Mouse (Mus musculus): Measurements from ENCODE around the gene Rnf220. TPM values are rescaled to one million over a fixed set of nuclear protein-coding genes. Genes with fewer than 3 reads are reported as not detected.
"Not testable (repeated sequence)": the region's sequence is repeated elsewhere in the genome, so short reads cannot be mapped to it uniquely, and the experiment has no call there.

The Rnf220 gene
- total RNA-seq, 2 experiments from 2014 or later, result 6.3 to 22.1 TPM

DNA sequence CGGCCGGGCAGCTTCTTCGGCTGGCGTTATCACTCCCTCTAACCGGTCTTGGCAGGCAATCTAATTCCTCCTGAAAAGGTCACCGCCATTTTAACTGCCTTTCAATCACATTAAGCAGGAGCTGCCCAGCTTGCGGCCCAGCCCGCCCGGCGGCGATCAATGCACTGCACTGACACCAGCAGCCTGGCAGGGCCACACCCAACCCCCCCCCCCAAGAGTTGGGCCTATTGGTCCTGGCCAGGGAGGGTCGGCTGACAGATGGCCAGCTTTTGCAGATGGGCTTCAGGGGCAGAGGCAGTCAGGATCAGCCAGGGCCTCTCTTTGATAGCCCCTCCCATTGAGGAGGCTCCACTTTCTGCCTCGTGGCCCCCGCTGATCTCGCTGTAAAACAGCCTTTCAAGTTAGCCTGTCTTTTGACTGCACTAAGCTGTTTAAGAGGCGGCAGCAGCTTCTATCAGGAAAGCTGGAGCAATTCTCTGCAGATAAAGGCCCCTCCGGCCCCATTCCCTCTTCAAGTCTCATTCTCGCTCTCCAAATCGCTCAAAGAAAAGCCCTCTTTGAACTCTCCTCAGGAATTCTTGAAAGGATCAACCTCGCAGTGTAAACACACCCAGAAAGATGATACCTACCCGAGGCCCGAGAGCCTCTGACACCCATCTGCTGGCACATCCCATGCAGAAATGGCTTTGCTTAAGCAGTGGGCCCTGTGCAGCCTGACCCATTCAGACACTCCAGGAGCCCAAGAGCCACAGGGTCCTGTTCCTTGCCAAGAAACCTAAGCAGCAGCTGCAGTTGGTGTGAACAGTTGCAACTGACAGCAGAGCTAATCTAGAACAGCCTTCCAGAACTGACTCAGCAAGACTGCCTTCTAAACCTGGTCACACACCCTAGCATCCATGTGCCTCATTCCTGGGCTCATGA, 213.3 kb downstream of the Rnf220 start:
- ATAC-seq (replicated peaks; ENCODE audit: low FRiP score, poor library complexity, severe bottlenecking), result no peak

DNA sequence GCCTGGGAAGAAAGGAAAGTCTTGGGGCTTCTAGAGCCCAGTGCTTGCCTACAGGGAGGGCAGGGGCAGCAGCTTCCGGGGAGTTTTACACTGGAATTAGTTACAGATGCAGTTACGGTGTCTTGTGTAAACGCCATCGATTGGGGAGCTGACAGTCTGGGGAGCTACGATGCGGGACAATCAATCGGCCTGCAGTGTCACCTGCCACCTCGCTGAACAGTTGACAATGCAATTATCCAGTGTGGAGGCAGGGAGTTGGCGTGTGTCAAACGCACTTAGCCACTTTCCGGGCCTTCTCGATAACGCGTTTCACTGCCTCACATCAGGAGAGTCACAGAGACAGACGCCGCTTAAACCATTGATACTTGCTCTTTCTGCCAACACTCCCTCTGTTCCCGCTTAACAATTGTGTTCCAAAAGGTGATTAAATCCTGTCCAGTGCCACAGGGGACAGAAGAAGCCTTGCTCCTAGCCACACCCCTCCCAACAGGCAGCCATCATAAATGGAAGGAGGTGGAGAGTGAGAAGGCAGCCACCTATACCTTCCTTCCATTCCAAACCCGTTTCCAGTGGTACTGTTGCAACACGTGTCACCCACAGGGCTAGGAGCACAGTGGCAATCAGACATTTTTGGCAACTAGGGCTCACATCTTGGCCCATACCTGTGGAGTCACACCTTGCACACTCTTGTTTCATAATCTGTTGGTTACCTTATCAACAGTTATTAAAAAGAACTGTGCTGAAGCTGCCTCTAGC, 215.6 kb downstream of the Rnf220 start:
- no peak for ATAC-seq (replicated peaks; ENCODE audit: low FRiP score, poor library complexity, severe bottlenecking)

DNA sequence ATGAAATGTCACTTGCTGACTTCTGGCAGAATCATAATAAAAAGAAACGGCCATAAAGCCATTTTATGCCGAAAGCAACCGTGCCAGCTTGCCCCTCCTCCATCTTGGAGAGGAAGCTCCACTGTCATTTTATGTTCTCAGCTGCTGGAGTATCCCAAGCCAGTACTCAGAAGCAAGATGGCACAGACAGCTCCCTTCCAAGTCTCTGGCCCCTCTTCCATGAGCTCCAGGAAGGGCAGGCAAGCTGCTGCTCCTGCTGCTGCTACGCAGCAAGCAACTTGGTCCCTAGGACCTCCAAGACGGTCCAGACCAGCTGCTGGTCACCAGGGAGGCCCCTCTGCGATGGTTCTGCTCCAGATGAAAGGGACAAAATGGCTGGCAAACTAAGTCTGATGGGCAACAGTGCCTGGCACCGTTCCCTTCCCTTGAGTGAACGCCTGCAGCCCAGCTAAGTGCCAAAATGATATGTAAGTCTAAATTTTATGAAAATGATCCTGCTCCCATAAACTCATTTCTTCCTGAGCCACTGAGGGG, 216.4 kb downstream of the Rnf220 start:
- no peak for ATAC-seq (replicated peaks; ENCODE audit: low FRiP score, poor library complexity, severe bottlenecking)

DNA sequence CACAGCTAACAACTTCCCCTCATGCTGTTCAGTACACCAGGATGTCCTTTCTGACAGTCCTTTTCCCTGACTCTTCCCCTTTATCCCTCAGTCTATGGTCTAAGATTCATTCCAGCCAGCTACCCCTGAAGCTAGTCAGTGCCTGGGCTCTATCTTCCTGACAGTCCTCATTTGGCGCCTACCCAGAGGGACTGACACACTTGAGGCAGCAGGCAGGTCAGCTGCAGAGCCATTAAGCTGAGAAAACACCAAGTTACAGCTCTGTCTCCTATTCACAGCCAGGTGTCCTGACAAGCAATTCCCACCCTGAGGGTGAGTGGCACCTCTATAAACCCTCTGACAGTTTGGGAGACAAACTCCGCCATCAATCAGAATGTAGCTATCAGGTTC, 217.6 kb downstream of the Rnf220 start:
- no peak for ATAC-seq (replicated peaks; ENCODE audit: low FRiP score, poor library complexity, severe bottlenecking)

DNA sequence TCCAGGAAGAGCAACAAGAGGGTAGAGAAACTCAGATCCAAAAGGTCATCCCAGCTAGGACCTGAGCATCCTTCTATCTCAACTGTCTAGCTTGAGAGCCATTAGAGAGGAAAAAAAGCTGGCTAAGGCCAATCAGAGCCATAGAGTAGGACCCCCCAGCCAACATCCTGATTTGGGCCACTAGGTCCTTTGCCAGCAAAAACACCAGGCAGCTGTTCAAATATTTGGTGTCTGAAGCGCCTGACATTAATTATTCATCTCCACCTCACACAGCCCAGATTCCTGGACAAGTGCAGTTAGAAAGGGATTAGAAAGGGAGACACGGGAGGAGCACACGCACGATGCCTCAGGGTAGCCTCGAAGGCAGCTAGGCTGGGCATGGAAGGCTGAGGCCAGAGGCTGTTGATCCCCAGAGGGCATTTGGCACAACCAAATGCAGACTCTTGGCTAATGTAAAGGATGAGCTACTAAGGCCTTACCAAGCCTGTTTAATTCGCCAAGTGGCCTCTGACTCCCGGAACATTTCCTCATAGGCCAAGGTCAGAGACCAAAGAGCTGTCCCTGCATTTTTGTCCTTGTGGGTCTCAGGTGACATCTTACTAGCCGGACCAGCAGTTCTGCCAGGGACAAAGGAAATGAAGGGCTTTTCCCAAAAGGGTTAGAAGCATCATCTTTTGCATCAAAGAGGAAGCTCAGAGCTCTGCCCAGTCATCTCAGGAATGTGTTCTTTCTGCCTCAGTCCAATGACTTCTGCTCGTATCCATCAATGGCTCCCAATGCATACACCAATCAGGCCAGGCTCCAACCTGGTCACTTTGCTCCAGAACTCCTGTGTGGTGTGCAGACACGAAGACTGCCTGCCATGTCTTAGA, 218.2 kb downstream of the Rnf220 start:
- ATAC-seq (replicated peaks; ENCODE audit: low FRiP score, poor library complexity, severe bottlenecking), result no peak

DNA sequence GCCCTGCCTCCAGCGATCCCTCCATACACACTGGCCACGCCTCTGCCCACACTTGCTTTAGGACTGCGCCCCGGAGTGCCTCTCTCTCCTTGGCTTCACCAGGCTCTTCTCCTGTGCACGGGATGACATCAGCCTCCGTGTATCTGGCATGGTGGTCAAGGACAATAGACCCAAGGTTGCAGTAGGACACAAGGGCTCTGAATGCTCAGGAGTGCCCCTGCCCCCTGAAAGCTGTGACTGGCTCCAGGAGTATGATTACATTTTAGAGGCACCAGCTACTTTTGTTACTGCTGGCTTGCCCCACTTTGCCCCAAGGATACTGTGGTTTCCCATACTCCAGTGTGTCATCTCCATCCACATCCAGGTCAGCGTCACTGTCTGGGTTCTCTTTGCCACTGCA, 219.2 kb downstream of the Rnf220 start:
- no peak for ATAC-seq (replicated peaks; ENCODE audit: low FRiP score, poor library complexity, severe bottlenecking)

DNA sequence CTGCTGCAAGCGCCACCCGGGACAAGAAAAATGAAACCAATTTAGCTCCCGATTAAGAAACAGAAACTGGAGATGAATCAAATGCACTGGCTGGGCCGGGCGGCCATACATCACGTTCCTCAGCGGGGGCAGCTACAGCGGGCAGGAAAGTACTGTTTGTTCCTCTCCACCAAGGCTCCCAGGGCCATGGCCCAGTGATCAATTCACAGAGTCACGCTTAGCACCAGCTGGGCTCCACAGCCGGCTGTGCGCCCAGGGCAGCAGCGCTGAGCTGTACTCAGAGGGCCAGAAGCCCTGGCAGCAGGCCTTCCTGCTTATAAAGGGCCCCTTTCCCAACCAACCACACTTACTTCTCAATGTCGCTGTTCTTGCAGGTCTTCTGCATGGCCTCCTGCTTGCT, 219.8 kb downstream of the Rnf220 start:
- no peak for ATAC-seq (replicated peaks; ENCODE audit: low FRiP score, poor library complexity, severe bottlenecking)

DNA sequence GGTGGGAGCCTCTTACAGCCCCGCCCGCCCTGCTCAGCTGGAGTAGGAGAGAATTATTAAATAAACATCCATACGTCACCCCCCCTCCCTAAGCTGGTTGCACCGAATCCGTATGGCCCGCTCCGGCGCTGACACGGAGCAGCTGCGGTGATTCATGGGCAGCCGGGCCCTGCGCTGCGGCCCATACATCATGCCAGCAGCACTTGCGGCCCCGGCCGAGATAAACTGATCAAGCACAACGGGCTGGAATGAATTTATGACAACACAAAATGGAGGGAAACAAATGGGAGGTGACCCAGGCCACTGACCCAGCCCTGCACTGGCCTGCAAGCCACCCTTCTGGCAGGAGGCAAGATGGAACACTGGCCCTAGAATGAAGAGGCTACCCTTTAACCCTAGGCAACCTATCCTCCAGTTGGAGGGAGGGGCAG, 220.6 kb downstream of the Rnf220 start:
- no peak for ATAC-seq (replicated peaks; ENCODE audit: low FRiP score, poor library complexity, severe bottlenecking)

DNA sequence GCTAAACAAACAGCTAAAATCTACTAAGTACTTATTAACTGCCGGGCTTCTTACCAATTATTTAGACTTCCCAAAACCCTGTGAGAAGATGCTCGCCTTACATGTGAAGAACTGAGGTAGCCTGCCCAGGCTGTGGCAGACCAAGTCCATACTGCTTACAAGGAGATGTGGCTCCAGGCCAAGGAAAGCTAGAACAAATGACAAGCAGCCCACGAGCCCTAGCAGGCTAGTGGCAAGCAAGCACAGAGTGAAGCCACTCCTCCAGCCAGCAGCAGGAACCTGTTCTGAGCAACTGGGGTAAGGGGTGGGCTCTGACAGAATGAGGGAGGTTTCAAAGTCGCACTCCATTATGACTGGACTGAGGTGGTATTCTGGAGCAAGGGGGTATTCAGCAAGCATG, 222.1 kb downstream of the Rnf220 start:
- ATAC-seq (replicated peaks; ENCODE audit: low FRiP score, poor library complexity, severe bottlenecking), result no peak

DNA sequence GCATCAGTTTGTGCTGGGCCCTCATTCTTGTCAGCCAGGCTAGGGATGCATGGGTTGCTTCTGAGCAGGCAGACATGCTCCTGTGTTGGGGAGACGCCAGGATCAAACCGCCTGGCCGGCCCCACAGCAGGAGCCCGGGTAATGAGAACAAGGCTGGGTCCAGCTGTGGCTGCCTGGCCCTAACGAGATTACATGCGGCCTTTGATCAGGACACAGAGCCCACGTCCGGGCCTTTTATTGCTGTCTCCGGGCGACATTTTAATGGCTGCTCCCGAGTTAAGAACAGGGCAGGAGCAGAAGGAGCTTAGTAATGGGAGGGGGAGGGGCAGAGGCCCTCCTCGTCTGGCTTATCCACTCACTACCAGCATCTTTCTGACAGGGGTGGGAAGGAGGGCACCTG, 224.4 kb downstream of the Rnf220 start:
- no peak for ATAC-seq (replicated peaks; ENCODE audit: low FRiP score, poor library complexity, severe bottlenecking)

DNA sequence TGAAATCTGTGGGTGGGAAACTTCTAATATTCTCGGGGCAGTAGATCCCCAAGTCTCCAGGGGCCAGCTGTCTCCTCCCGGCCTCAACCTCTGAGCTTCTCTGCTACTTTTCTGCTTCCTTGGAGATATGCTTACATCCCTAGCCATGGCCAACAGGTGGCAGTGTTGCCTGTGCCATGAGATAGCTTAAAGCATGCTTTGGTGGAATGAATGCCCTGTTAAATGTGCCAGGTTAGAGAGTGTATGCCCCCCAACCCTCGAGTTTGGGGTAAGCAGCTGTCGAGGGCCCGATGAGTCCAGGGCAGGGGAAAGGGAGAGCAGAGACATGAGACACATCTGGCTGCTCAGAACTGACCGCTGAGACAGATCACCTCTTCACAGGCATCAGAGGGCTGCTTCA, 226.6 kb downstream of the Rnf220 start:
- ATAC-seq (replicated peaks; ENCODE audit: low FRiP score, poor library complexity, severe bottlenecking), result peak; percentile 60

DNA sequence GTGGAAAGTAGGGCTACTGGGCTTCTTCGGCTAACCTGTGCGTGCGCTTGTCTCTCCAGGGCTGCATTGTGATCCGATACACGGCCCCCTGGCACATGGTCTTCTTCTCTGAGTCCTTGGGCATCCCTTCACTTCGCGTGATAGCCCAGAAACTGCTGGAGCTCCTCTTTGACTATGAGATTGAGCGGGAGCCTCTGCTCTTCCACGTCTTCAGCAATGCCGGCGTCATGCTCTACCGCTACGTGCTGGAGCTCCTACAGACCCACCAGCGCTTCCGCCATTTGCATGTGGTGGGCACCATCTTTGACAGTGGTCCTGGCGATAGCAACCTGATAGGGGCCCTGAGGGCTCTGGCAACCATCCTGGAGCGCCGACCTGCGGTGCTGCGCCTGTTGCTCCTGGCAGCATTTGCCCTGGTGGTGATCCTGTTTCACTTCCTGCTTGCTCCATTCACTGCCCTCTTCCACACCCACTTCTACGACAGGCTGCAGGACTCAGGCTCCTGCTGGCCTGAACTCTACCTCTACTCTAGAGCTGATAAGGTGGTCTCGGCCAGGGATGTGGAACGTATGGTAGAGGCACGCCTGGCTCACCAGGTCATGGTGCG, 228.9 kb downstream of the Rnf220 start:
- ATAC-seq (replicated peaks; ENCODE audit: low FRiP score, poor library complexity, severe bottlenecking), result no peak

DNA sequence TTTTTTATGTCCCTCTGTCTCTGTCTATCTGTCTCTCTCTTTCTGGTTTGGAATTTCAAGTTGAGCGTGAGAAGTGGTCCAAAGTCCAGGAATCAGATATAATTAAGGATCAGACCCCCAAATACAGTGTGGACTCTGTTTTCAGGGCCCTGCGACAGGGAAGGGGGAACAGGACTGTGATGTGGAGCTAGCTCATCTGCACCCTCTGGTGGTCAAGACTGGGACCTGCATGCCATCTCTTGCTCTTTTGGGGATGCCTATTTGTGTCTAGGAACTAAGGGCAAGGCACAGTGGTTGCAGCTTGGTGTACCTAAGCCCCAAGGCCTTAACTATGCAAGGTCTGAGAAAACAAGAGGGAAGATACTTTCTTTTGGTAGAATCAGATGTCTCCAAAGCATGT, 229.6 kb downstream of the Rnf220 start:
- ATAC-seq (replicated peaks; ENCODE audit: low FRiP score, poor library complexity, severe bottlenecking), result peak; percentile 73

DNA sequence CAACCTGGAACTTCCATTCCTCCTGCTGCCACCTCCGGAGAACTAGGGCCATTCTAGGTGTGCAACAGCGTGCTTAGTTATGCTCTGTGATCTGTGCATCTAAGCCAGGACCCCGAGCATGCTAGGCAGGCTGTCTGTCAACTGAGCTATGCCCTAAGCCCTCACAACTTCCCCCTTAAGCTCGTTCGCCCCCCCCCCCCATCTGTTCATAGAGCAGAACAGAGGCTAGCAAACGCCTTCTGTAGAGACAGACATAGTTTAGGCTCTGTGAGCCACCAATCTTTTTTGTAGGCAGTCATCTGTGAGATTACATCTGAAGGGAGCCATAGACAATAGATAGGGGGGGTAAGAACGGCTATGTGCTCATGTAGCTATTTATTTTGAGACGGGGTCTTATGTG, 233.9 kb downstream of the Rnf220 start:
- no peak for ATAC-seq (replicated peaks; ENCODE audit: low FRiP score, poor library complexity, severe bottlenecking)

DNA sequence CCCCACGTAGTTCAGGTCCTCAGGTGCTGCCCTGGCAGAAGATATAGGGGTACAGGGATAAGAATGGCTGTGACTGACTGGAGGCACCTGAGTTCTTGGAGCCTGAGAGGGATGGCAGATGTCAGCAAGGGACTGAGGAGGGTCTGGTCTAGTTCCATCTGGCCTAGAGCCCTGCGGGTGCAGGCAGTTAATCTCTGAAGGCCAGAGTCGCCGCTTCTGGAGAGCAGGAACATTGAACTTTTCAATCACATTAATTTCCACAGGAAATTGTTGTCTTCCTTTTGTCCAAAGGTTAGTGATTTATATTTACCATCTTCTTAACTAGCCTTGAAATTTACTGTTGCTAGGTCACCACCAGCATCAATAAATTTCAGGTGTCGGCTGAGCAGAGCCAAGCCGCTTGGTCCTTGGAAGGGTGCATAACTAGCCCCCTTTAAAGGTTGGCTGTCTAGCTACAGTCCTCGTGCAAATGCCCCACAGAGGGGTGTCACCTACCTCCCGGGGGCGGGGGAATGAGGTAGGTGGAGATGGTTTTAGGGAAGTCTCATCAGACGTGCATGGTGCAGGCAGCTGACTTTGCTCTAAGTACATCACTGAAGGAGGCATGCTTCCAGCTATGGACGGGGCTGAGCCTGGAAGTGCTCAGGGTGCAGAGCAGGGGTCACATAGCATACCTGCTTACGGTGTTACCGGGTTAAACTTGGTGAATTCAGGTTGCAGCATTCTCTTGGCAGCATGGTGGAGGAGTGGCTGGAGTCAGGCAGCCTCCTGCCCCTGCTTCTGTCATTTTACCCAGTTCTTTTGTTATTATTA, 234.5 kb downstream of the Rnf220 start:
- no peak for ATAC-seq (replicated peaks; ENCODE audit: low FRiP score, poor library complexity, severe bottlenecking)

DNA sequence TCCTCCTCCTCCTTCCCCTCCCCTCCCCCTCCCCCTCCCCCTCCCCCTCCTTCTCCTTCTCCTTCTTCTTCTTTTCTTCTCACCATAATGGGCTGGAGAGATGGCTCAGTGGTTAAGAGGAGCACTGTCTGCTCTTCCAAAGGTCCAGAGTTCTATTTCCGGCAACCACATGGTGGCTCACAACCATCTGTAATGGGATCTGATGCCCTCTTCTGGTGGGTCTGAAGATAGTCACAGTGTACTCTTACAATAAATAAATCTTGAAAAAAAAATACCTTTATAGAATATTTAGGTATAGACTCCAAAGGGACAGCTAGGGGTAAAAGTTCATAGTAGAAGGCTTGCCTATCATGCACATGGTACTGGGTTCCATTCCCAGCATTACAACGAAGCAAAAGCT, 235.6 kb downstream of the Rnf220 start:
- no peak for ATAC-seq (replicated peaks; ENCODE audit: low FRiP score, poor library complexity, severe bottlenecking)

DNA sequence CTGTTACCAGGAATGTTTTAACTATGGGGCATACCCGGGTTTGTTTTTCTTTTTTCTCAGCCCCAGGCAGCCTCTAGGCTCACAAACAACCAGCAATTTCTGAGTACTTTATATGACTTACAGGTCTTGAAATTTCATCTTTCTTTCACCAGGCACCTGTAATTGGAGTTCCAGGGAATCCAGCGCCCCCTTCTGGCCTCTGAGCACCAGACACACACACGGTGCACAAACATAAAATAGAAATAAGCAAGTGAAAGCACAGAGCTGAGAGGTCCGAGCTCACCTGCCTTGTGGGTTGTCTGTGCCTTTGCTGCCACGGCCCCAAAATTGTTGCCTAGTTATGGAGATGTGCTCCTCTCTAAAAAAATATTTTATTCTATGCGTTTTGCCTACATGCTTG, 236.9 kb downstream of the Rnf220 start:
- not testable (repeated sequence) for ATAC-seq (replicated peaks; ENCODE audit: low FRiP score, poor library complexity, severe bottlenecking)

DNA sequence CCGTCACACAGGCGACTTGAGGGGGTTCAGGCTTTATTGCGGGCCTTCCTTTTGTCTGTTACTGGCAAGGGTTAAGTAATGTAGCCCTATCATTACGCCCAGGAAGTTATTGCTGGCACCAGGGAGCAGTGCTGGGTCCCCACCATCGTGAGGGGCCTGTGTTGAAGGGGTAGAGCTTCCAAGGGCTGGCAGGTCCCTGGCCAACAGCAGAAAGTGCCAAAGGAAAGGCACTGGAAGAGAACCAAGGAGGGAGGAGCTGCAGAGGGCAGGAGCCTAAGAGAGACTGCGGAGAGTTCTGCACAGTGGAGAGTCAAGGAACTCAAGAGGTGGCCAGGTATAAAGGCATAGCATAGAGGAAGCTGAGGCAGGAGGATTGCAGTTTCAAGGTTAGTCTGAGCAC, 242.2 kb downstream of the Rnf220 start:
- ATAC-seq (replicated peaks; ENCODE audit: low FRiP score, poor library complexity, severe bottlenecking), result no peak
